Mouse (Mus musculus): ENCODE measurements around the gene Cdc42se2. TPM values are rescaled to one million over a fixed set of nuclear protein-coding genes. Genes with fewer than 3 reads are reported as not detected.

The Cdc42se2 gene
- polyA plus RNA-seq, 1 experiment from 2014 or later = 204 TPM

DNA sequence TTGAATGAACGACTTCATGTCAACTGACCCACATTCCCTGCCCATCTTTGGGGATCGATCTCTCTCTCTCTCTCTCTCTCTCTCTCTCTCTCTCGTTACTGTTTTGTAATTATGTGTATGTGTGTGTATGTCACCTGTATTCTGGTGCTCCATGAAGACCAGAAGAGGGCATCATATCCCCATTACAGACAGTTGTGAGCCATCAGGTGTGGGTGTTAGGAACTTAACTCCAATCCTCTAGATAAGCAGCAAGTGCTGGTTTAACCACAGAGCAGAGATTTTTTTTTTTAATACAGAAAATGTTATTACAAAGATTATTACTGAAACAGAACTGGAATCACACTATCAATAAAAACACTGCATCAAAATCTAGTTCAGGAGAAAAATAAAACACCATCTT lies 1.9 kb downstream of the Cdc42se2 start:
- Histone ChIP-seq H3K9me3 (replicated peaks) (no peaks in the 10 kb centered on the region), H3K4me2 (peak overlapping the region; percentile 75), H3K27ac (no peak overlapping the region), H3K9ac (no peak overlapping the region), H3K36me3 (ENCODE audit: poor library complexity, severe bottlenecking) (peaks cover 4% of the 10 kb centered on the region), H3K4me1 (peaks cover 28% of the 10 kb centered on the region), H3K27me3 (no peaks in the 10 kb centered on the region), H3K4me3 (peak overlapping the region; percentile 80)
- ATAC-seq = no peak
- WGBS = 94% methylated on average over 3 of the region's 3 CpGs

DNA sequence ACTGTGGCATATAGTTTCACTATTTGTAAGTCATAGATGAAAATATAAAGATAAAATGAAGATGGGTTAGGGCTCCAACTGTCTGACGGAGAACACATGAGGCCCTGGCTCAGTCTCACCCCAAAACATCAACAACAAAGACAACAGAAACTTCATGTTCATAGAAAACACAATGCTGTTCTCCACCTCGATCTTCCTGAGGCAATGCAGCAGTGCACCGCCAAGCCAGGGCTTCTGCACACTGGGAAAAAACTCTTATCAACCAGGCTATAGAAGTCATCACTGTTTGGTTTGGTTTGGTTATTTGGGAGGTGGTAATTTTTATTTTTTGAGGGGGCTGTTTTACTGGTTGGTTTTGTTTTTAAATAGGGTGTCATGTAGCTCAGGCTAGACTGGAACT lies 3.0 kb downstream of the Cdc42se2 start:
- Histone ChIP-seq H3K27me3 (no peaks in the 10 kb centered on the region), H3K4me1 (peaks cover 28% of the 10 kb centered on the region), H3K27ac (no peak overlapping the region), H3K36me3 (ENCODE audit: poor library complexity, severe bottlenecking) (peaks cover 4% of the 10 kb centered on the region), H3K4me2 (peak overlapping the region; percentile 10), H3K4me3 (no peak overlapping the region), H3K9me3 (replicated peaks) (no peaks in the 10 kb centered on the region), H3K9ac (no peak overlapping the region)
- WGBS = 96% methylated on average over 3 of the region's 3 CpGs
- ATAC-seq = no peak

DNA sequence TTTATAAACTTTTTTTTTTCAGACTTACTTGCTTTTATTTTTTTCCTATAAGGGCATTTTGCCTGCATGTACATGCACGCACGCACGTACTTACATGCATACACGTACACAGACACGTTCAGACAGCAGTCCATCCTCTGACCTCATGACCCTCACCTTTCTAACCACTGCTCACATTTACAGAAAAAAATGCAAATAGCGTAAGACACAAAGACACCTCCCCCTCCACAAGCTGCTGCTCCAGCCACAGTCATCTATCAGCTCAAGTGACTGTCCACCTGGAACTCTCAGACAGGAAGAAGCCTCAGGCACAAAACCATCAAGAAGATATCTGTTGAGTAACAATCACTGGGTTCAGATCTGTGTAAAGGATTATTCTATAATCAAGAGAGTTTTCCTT lies 5.2 kb downstream of the Cdc42se2 start:
- H3K27ac ChIP-seq = no peak overlapping the region
- H3K4me1 ChIP-seq = peaks cover 37% of the 10 kb centered on the region
- H3K9ac ChIP-seq = no peak overlapping the region
- H3K4me3 ChIP-seq = no peak overlapping the region
- ATAC-seq = no peak
- no peaks in the 10 kb centered on the region for H3K9me3 ChIP-seq (replicated peaks)
- H3K36me3 ChIP-seq (ENCODE audit: poor library complexity, severe bottlenecking) = peaks cover 4% of the 10 kb centered on the region
- H3K4me2 ChIP-seq = no peak overlapping the region
- H3K27me3 ChIP-seq = no peaks in the 10 kb centered on the region
- 90% methylated on average over 6 of the region's 6 CpGs for WGBS

DNA sequence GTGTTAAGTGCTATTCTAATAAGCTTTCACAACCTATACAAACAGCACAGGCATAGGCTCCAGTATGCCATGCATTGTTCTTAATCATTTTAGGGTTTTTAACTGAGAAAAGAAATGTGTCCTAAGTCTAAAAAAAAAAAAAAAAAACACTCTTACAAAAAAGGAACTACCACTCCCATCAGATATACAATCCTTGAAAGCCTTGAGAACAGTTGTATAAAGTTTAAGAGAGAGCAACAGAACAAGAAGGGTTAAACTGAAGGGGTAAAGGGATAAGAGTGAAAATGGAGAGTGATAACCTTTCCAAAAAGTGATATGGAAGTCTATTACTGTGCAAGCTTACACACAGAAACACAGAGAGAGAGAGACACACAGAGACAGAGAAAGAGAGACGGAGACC lies 7.5 kb downstream of the Cdc42se2 start:
- 96% methylated on average over 1 of the region's 1 CpGs for WGBS
- no peak overlapping the region for H3K9ac ChIP-seq
- no peak for ATAC-seq
- H3K36me3 ChIP-seq (ENCODE audit: poor library complexity, severe bottlenecking) = no peaks in the 10 kb centered on the region
- H3K4me2 ChIP-seq = no peak overlapping the region
- no peak overlapping the region for H3K4me3 ChIP-seq
- H3K27me3 ChIP-seq = no peaks in the 10 kb centered on the region
- no peaks in the 10 kb centered on the region for H3K9me3 ChIP-seq (replicated peaks)
- peaks cover 27% of the 10 kb centered on the region for H3K4me1 ChIP-seq
- no peak overlapping the region for H3K27ac ChIP-seq

DNA sequence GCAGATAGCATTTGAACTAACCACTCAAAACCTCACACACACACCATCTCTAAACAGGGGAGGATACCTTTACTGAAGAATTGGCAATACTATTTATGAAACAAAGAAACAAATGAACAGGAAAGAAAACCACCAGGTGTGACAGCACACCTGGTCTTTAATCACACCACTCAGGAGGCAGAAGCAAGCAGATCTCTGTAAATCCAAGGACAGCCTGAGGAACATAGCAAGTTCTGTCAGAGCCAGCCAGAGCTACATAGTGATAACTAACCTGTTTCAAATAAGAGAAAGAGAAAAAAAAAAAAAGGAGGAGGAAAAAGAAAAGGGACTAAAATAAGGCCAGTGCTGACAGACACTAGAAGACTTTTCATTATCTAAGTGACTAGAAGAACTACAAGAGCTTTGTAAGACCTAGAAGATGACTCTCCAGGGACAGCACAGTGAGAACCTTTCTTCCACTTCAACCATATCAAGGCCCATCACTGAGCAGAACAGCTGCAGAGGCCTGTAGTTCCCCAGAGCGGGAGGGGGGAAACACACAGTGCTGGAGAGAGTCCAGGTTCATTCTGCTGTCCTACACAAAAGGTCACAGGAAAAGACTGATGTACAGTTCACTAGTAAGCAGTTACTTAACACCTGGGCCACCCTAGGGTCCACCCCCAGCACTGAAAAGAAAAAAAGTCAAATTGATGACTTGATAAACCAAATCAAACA lies 9.2 kb downstream of the Cdc42se2 start:
- no peaks in the 10 kb centered on the region for H3K27me3 ChIP-seq
- H3K9me3 ChIP-seq (replicated peaks) = no peaks in the 10 kb centered on the region
- H3K4me1 ChIP-seq = peaks cover 25% of the 10 kb centered on the region
- H3K36me3 ChIP-seq (ENCODE audit: poor library complexity, severe bottlenecking) = no peaks in the 10 kb centered on the region
- no peak for ATAC-seq
- no peak overlapping the region for H3K4me3 ChIP-seq
- H3K27ac ChIP-seq = no peak overlapping the region
- no peak overlapping the region for H3K9ac ChIP-seq
- H3K4me2 ChIP-seq = no peak overlapping the region
- 70% methylated on average over 1 of the region's 1 CpGs for WGBS

DNA sequence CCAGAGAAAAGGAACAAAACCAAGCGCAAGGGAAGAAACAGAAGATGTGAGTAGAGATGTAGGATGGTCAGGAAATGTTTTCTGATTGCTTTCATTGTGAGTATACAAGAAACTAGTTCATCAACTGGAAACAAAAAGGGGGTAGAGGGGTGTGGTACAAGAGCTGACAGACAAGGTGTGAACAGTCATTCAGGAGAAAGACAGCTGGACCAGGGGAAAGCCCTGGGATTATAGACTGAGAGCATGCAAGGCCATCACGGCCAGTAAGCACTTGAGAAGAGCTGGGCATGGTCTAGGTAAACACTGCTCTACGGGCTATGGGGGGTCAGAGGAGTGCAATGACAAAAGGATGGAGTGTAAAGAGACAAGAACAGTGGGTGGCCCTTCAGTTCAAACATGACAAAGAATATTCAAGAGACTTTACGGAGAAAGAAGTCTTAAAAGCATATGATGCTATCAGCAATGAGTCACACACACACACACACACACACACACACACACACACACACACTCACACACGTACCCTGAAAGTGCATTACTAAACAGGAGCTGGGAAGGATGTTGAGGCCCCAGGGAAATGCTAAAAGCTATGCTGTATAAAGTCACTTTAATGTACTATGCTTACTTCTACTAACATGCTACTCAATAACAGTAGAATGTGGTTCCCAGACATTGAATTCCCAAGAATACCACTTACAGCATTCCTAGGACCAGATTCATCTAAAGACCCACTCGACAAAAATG lies 9.9 kb downstream of the Cdc42se2 start:
- Histone ChIP-seq H3K27ac (no peak overlapping the region), H3K4me2 (no peak overlapping the region), H3K9me3 (replicated peaks) (no peaks in the 10 kb centered on the region), H3K36me3 (ENCODE audit: poor library complexity, severe bottlenecking) (no peaks in the 10 kb centered on the region), H3K4me3 (no peak overlapping the region), H3K27me3 (no peaks in the 10 kb centered on the region), H3K4me1 (peaks cover 30% of the 10 kb centered on the region), H3K9ac (no peak overlapping the region)
- ATAC-seq = no peak
- WGBS = 85% methylated on average over 6 of the region's 6 CpGs

DNA sequence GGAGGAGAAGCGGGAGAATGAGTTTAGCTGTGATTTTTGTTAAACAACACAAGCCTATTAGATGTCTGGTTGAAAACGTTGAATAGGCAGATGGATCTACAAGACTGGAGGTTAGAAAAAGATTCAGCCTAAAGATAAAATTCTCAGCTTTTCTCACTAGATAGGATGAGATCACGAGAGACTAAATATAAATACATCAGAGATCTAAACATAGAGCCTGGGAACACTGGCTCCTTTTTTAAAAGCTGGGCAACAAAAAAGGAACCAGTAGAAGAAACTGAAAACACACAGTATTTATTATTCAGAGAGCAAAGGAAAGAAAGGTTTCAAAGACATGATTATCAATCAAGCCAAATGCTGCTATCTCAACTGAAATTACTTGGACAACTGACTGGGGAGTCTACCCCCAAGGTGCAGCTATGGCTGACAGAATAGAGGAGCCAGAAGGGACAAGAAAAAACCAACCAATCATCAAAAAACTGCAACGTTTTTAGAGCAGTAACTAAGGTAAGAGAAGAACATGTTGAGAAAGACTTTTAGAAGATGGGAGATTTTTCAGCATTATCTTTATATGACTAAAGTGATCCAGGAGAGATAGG lies 10.6 kb downstream of the Cdc42se2 start:
- H3K4me3 ChIP-seq = no peak overlapping the region
- H3K27me3 ChIP-seq = no peaks in the 10 kb centered on the region
- H3K9me3 ChIP-seq (replicated peaks) = no peaks in the 10 kb centered on the region
- H3K9ac ChIP-seq = no peak overlapping the region
- ATAC-seq = no peak
- H3K4me2 ChIP-seq = no peak overlapping the region
- no peak overlapping the region for H3K27ac ChIP-seq
- H3K36me3 ChIP-seq (ENCODE audit: poor library complexity, severe bottlenecking) = no peaks in the 10 kb centered on the region
- peaks cover 36% of the 10 kb centered on the region for H3K4me1 ChIP-seq
- 84% methylated on average over 4 of the region's 4 CpGs for WGBS

DNA sequence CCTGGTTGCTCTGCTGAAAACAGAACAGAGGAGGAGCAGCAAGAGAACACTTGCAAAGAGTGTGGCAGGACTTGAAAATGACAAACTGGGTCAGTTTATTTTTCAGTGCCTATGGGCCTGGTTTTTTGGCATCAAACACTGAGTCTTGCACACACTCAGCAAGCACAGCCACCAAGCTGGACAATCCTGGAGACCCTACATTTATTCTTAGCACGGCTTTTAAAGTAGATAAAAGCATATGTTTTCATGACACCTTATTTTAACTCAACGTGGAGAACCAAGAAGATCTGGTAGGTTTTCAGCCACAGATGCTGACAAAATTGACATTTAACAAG lies 11.1 kb downstream of the Cdc42se2 start:
- H3K4me1 ChIP-seq = peaks cover 36% of the 10 kb centered on the region
- no peaks in the 10 kb centered on the region for H3K27me3 ChIP-seq
- no peak overlapping the region for H3K9ac ChIP-seq
- no peaks in the 10 kb centered on the region for H3K9me3 ChIP-seq (replicated peaks)
- H3K36me3 ChIP-seq (ENCODE audit: poor library complexity, severe bottlenecking) = no peaks in the 10 kb centered on the region
- ATAC-seq = no peak
- no peak overlapping the region for H3K27ac ChIP-seq
- no peak overlapping the region for H3K4me2 ChIP-seq
- WGBS = 86% methylated on average over 2 of the region's 2 CpGs
- no peak overlapping the region for H3K4me3 ChIP-seq

DNA sequence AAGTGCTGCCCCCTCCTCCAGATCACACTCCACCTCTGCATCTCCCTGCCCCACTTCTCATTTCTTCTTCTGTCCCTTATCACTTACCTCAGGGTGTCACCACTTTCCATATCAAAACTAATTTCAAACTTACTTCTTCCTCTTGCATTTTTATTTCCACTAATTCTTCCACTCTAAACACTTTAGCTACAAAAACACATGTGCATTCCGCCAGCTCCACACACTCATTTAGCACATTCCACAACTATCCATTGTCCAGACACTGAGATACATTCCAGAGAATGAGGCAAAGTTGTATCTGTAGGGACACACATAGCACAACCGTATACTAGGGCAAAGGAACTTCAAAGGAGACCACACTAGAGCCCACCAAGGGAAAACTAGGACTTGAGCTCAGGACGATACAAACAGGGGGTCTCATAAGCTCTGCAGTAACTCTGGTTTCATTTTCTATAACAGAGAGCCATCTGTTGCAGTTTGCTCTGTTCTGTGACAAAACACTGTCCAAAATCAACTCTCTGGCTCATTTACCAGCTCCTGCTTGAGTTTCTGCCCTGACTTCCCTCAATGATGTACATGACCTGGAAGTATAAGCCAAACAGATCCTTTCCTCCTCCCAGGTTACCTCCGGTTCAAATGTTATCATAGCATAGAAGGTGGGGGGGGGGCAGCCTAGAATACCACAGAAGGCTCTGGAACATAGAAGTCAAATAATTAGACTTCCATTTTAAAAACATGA lies 11.7 kb downstream of the Cdc42se2 start:
- no peak overlapping the region for H3K4me2 ChIP-seq
- no peak overlapping the region for H3K9ac ChIP-seq
- H3K36me3 ChIP-seq (ENCODE audit: poor library complexity, severe bottlenecking) = no peaks in the 10 kb centered on the region
- no peak overlapping the region for H3K4me3 ChIP-seq
- no peaks in the 10 kb centered on the region for H3K27me3 ChIP-seq
- H3K9me3 ChIP-seq (replicated peaks) = no peaks in the 10 kb centered on the region
- no peak for ATAC-seq
- H3K27ac ChIP-seq = no peak overlapping the region
- WGBS = 91% methylated on average over 4 of the region's 4 CpGs
- H3K4me1 ChIP-seq = peaks cover 36% of the 10 kb centered on the region

DNA sequence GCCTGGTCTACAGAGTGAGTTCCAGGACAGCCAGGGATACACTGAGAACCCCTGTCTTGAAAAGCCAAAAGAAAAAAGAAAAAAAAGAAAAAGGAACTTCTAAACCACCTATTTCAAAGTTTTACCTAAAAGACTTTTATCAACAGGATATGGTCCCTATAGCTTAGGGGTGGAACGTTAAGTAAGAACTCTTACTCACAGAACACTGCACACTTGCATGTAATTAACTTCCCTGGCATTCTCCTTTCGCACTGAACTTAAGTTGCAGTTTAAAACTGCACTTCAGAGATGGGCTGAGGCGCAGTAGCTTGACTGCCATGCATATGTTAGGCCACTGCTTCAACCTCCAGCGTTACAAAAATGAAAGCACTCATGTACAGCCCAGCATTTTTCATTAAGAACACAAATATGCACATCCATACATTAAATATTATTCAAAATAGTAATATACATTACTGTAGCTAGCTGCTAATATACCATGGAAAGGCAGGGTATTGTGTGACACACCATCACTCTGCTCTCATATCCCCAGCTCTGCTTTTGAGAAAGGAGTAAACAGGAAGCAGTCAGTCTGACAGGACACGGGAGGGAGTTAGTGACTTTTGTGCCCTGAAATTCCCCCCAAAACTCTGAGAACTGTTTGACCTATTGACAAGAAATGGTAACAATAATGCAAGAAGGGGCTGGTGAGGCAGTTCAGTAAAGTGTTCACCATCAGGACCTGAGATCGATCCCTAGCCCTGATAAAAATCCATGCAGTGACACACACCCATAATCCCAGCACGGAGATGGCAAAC lies 13.0 kb downstream of the Cdc42se2 start:
- 83% methylated on average over 7 of the region's 7 CpGs for WGBS
- no peaks in the 10 kb centered on the region for H3K9me3 ChIP-seq (replicated peaks)
- H3K9ac ChIP-seq = no peak overlapping the region
- no peak overlapping the region for H3K4me2 ChIP-seq
- H3K4me1 ChIP-seq = peaks cover 37% of the 10 kb centered on the region
- no peak overlapping the region for H3K4me3 ChIP-seq
- no peak for ATAC-seq
- no peak overlapping the region for H3K27ac ChIP-seq
- no peaks in the 10 kb centered on the region for H3K36me3 ChIP-seq (ENCODE audit: poor library complexity, severe bottlenecking)
- H3K27me3 ChIP-seq = no peaks in the 10 kb centered on the region

DNA sequence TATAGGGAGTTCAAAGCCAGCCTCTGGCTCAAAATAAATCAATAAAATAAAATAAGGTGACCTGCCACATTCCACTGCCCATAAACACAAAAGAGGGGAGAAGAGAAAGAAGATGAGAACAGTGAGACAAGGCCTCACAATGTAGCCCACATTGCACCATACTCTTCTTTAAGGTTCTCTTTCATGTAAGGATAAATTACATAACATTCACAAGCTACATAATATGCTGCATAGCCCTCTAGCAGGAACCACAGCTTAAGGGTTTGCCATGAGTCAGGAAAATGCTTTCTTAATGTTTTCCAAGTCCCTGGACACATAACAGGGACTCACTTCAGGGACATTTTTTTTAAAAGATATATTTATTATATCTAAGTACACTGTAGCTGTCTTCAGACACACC lies 15.9 kb downstream of the Cdc42se2 start:
- H3K9me3 ChIP-seq (replicated peaks) = no peaks in the 10 kb centered on the region
- H3K27me3 ChIP-seq = no peaks in the 10 kb centered on the region
- H3K4me2 ChIP-seq = no peak overlapping the region
- H3K27ac ChIP-seq = no peak overlapping the region
- no peak overlapping the region for H3K9ac ChIP-seq
- H3K4me1 ChIP-seq = peaks cover 40% of the 10 kb centered on the region
- ATAC-seq = no peak
- no peak overlapping the region for H3K4me3 ChIP-seq
- no peaks in the 10 kb centered on the region for H3K36me3 ChIP-seq (ENCODE audit: poor library complexity, severe bottlenecking)

Data from forebrain, embryonic 13.5 days (tissue).